Mouse (Mus musculus): ENCODE data around the gene Tedc2.

Gene Tedc2

GRCm38 (mm10) chr17:24212441-24213018, 8.1 kb downstream of the Tedc2 start:
- DNase-seq (ENCODE audit: low spot score), result no peak

GRCm38 (mm10) chr17:24211631-24212440, 8.8 kb downstream of the Tedc2 start:
- peak; percentile 54 for DNase-seq (ENCODE audit: low spot score)

GRCm38 (mm10) chr17:24210591-24210990, 10.1 kb downstream of the Tedc2 start:
- no peak for DNase-seq (ENCODE audit: low spot score)

GRCm38 (mm10) chr17:24209916-24210240, 10.8 kb downstream of the Tedc2 start:
- DNase-seq (ENCODE audit: low spot score), result no peak

- peak; percentile 58 for DNase-seq (ENCODE audit: low spot score)
These were observed 11.4 kb downstream of the Tedc2 start, which contains the start of gene Ntn3 for GRCm38 (mm10) chr17:24209043-24209915. Gene Ntn3, minus strand, starts transcription at chr17:24209531.

GRCm38 (mm10) chr17:24208641-24209042, 12.0 kb downstream of the Tedc2 start:
- peak; percentile 42 for DNase-seq (ENCODE audit: low spot score)

- DNase-seq (ENCODE audit: low spot score), result no peak
These were observed 12.6 kb downstream of the Tedc2 start for GRCm38 (mm10) chr17:24207768-24208640.

- DNase-seq (ENCODE audit: low spot score), result peak; percentile 71
These were observed 13.9 kb downstream of the Tedc2 start for GRCm38 (mm10) chr17:24206451-24207351.

- DNase-seq (ENCODE audit: low spot score), result no peak
These were observed 14.7 kb downstream of the Tedc2 start for GRCm38 (mm10) chr17:24205908-24206361.

- peak; percentile 96 for DNase-seq (ENCODE audit: low spot score)
These were observed 15.3 kb downstream of the Tedc2 start, which contains the start of gene Tbc1d24 for GRCm38 (mm10) chr17:24205284-24205888. Gene Tbc1d24, minus strand, starts transcription at chr17:24205562.

- no peak for DNase-seq (ENCODE audit: low spot score)
These were observed 15.8 kb downstream of the Tedc2 start for GRCm38 (mm10) chr17:24204846-24205245.

GRCm38 (mm10) chr17:24203611-24204534, 16.8 kb downstream of the Tedc2 start:
- DNase-seq (ENCODE audit: low spot score), result no peak

GRCm38 (mm10) chr17:24203068-24203467, 17.6 kb downstream of the Tedc2 start:
- no peak for DNase-seq (ENCODE audit: low spot score)

GRCm38 (mm10) chr17:24201092-24201491, 19.6 kb downstream of the Tedc2 start:
- no peak for DNase-seq (ENCODE audit: low spot score)

GRCm38 (mm10) chr17:24199741-24200140, 20.9 kb downstream of the Tedc2 start:
- DNase-seq (ENCODE audit: low spot score), result no peak

GRCm38 (mm10) chr17:24199252-24199651, 21.4 kb downstream of the Tedc2 start:
- no peak for DNase-seq (ENCODE audit: low spot score)

GRCm38 (mm10) chr17:24197032-24197824, 23.4 kb downstream of the Tedc2 start:
- no peak for DNase-seq (ENCODE audit: low spot score)

- DNase-seq (ENCODE audit: low spot score), result no peak
These were observed 25.3 kb downstream of the Tedc2 start for GRCm38 (mm10) chr17:24195349-24195748.
